ENCODE assay signal across 28 mouse cellular contexts in the genomic region with DNA sequence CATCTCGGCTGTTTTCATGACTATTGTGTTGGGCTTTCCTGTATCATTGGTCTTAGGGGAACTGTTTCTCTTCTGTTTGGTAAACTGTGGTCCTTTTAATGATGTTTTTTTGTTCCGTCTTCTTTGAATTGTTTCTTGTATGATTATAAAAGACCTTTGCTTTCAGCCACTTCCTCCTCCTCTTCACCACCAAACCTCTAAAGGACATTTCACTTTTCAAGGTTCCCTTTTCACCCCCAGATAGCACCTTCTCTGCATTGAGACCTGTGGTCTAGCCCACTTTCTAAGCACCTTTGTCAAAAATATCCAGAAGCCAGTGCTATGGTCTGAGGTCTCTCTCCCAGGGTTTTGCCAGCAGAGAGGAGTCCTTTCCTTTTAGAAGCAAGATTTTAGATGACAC.
A peak's percentile ranks its signal among the peaks of the same experiment; 100 is the strongest.
DNase-seq lines count a peak whose midpoint lies in the region; ATAC-seq lines count a peak whose summit lies in the region.
"Had no signal": no experiment of that assay in that cellular context is flagged by ENCODE, and none has a peak within 500 bp of the region (broad histone marks: within the 10 kb centered on the region; RNA-seq: fewer than 3 reads in every experiment).

No protein-coding gene starts in this region.

- no peaks in the 10 kb centered on the region for H3K9me3 ChIP-seq in kidney, embryonic 15.5 days (replicated peaks)
- H3K9me3 ChIP-seq: embryonic facial prominence, embryonic 12.5 days; embryonic facial prominence, embryonic 15.5 days; heart, embryonic 10.5 days; heart, embryonic 13.5 days; hindbrain, embryonic 12.5 days; hindbrain, embryonic 15.5 days had no signal

- H3K4me1 ChIP-seq in kidney, embryonic 15.5 days, result no peaks in the 10 kb centered on the region
- H3K4me1 ChIP-seq: embryonic facial prominence, embryonic 12.5 days; embryonic facial prominence, embryonic 15.5 days; heart, embryonic 10.5 days; heart, embryonic 13.5 days; hindbrain, embryonic 12.5 days; hindbrain, embryonic 15.5 days had no signal

- no peak overlapping the region for H3K27ac ChIP-seq in kidney, embryonic 15.5 days
- H3K27ac ChIP-seq: embryonic facial prominence, embryonic 12.5 days; embryonic facial prominence, embryonic 15.5 days; gastrocnemius, adult 2 months; heart, adult 2 months; heart, embryonic 10.5 days; heart, embryonic 13.5 days; hindbrain, embryonic 12.5 days; hindbrain, embryonic 15.5 days had no signal

- no peak overlapping the region for H3K4me3 ChIP-seq in kidney, embryonic 15.5 days (replicated peaks)
- H3K4me3 ChIP-seq: embryonic facial prominence, embryonic 12.5 days; embryonic facial prominence, embryonic 15.5 days; gastrocnemius, adult 2 months; heart, adult 2 months; heart, embryonic 10.5 days; heart, embryonic 13.5 days; hindbrain, embryonic 12.5 days; hindbrain, embryonic 15.5 days had no signal

- DNase-seq in A20 (ENCODE audit: low read depth, low spot score) (peak; percentile 70), MEL-GATA-1-ER (ENCODE audit: extremely low read depth, low read depth) (peak; percentile 18)
- peak; percentile 26 for DNase-seq in splenic B cell, adult 2 months (ENCODE audit: low read depth, low spot score)
- no peak for DNase-seq in embryo, embryonic 10.5 days (ENCODE audit: low spot score)
- DNase-seq in right cerebral cortex, postnatal 10 days (ENCODE audit: low spot score in 2 of 2), result no peak
- DNase-seq: adrenal gland, adult 2 months; adrenal gland, postnatal 14 days; B cell, adult 2 months; cerebellum, adult 11 months; cerebellum, adult 8-10 months; cerebellum, postnatal 10 days; cerebellum, postnatal 36 days; forebrain, postnatal 0 days; gastrocnemius, adult 2 months; gastrocnemius, postnatal 25 days; heart, adult 2 months; heart, postnatal 14 days; heart, postnatal 4 days had no signal

- H3K36me3 ChIP-seq in splenic B cell, adult 2 months (ENCODE audit: control insufficient read depth, insufficient read depth, low read length, poor library complexity, severe bottlenecking), result no peaks in the 10 kb centered on the region
- H3K36me3 ChIP-seq in kidney, embryonic 15.5 days, result no peaks in the 10 kb centered on the region
- H3K36me3 ChIP-seq: embryonic facial prominence, embryonic 12.5 days; embryonic facial prominence, embryonic 15.5 days; heart, embryonic 10.5 days; heart, embryonic 13.5 days; hindbrain, embryonic 12.5 days; hindbrain, embryonic 15.5 days had no signal

- peak; percentile 32 to 60; a peak in 2 of 4 replicates for ATAC-seq in hematopoietic stem cell, adult 5-6 weeks (replicated peaks in 1 of 2; ENCODE audit: insufficient read depth in 1 of 2, low FRiP score in 2 of 2, low TSS enrichment in 1 of 2, low read depth in 1 of 2, poor library complexity in 2 of 2, severe bottlenecking in 2 of 2)
- ATAC-seq in kidney, embryonic 15.5 days (replicated peaks; ENCODE audit: low FRiP score), result no peak
- ATAC-seq: forebrain, embryonic 14.5 days; forebrain, postnatal 0 days; Patski had no signal

- 80% methylated on average over 2 of the region's 2 CpGs for WGBS in kidney, embryonic 15.5 days

- H3K27me3 ChIP-seq in splenic B cell, adult 2 months (ENCODE audit: control insufficient read depth, insufficient read depth, low read length, poor library complexity, severe bottlenecking), result no peaks in the 10 kb centered on the region; the same call in 1 of the 2 replicates
- no peaks in the 10 kb centered on the region for H3K27me3 ChIP-seq in kidney, embryonic 15.5 days
- H3K27me3 ChIP-seq: embryonic facial prominence, embryonic 12.5 days; embryonic facial prominence, embryonic 15.5 days; heart, embryonic 13.5 days; hindbrain, embryonic 12.5 days; hindbrain, embryonic 15.5 days; Patski had no signal

- H3K9ac ChIP-seq in kidney, embryonic 15.5 days, result no peak overlapping the region
- H3K9ac ChIP-seq: embryonic facial prominence, embryonic 12.5 days; embryonic facial prominence, embryonic 15.5 days; forebrain, postnatal 0 days; heart, embryonic 13.5 days; hindbrain, embryonic 12.5 days; hindbrain, embryonic 15.5 days had no signal

- H3K4me2 ChIP-seq in kidney, embryonic 15.5 days, result no peak overlapping the region
- H3K4me2 ChIP-seq: embryonic facial prominence, embryonic 12.5 days; embryonic facial prominence, embryonic 15.5 days; heart, embryonic 13.5 days; hindbrain, embryonic 12.5 days; hindbrain, embryonic 15.5 days had no signal

Comparison
In these comparisons a context has a peak if more than half of its experiments do, and no peak if none do; other contexts are left out.
1. DNase-seq: peak in A20 (single experiment), MEL-GATA-1-ER (single experiment) and splenic B cell, adult 2 months (single experiment); none in embryo, embryonic 10.5 days (single experiment) and right cerebral cortex, postnatal 10 days (0 of 2).